Mouse (Mus musculus): ENCODE data around the gene Adamtsl3. TPM values are rescaled to one million over a fixed set of nuclear protein-coding genes. Genes with fewer than 3 reads are reported as not detected.
A peak's percentile ranks its signal among the peaks of the same experiment; 100 is the strongest.

The Adamtsl3 gene
- polyA plus RNA-seq, 1 experiment from 2014 or later, result 4.8 TPM

- no peaks in the 10 kb centered on the region for H3K9me3 ChIP-seq (ENCODE audit: control insufficient read depth, low read length)
- H3K27me3 ChIP-seq (replicated peaks; ENCODE audit: control insufficient read depth, insufficient read depth, low read length), result no peaks in the 10 kb centered on the region
- H3K4me3 ChIP-seq (ENCODE audit: low read depth, low read length), result no peak overlapping the region
- ATAC-seq (ENCODE audit: low read depth), result no peak
- no peak overlapping the region for H3K9ac ChIP-seq (ENCODE audit: low read depth, low read length)
- H3K27ac ChIP-seq (replicated peaks; ENCODE audit: low read depth, low read length), result no peak overlapping the region
- 68% methylated on average over 3 of the region's 3 CpGs for WGBS
- no peak overlapping the region for H3K4me2 ChIP-seq (ENCODE audit: low read depth, low read length)
- H3K4me1 ChIP-seq (ENCODE audit: control insufficient read depth, insufficient read depth, low read length), result peaks cover 6% of the 10 kb centered on the region; the same call in 1 of the 2 replicates
- H3K36me3 ChIP-seq (ENCODE audit: control insufficient read depth, insufficient read depth, low read length), result no peaks in the 10 kb centered on the region
- DNase-seq (ENCODE audit: low spot score), result no peak
These were observed 147.9 kb downstream of the Adamtsl3 start for GRCm38 (mm10) chr7:82483426-82483825.

GRCm38 (mm10) chr7:82484834-82485233 lies 149.3 kb downstream of the Adamtsl3 start:
- 39% methylated on average over 5 of the region's 5 CpGs for WGBS

DNA sequence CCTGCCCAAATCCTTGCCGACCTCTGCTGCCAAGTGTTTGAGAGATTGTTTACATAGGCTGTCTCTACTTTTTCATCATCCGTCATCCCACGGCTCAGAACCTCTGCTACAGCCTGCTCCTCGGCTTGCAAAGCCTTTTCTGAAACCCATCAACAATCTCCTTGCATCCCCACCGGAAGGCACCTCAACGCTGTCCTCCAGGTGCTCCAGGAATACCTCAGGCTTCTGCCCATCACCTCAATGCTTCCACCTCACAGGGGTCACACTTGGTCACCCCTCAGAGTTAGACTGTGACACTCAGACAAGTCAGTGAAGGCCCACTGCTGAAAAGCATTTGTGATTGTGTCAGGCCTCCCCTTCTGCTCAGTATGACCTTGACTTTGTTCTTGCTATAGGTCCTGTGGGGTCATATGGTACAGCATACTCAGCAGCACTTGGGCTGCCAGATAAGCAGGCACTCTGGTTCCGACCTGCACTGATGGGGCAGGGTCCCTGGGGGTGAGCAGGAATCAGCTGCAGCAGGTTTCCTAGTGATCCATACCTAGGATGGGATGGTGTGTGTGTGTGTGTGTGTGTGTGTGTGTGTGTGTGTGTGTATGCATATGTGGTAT lies 150.0 kb downstream of the Adamtsl3 start:
- DNase-seq (ENCODE audit: low spot score) (no peak), ATAC-seq (ENCODE audit: low read depth) (no peak)
- no peaks in the 10 kb centered on the region for H3K36me3 ChIP-seq (ENCODE audit: control insufficient read depth, insufficient read depth, low read length)
- H3K9me3 ChIP-seq (ENCODE audit: control insufficient read depth, low read length), result no peaks in the 10 kb centered on the region
- H3K9ac ChIP-seq (ENCODE audit: low read depth, low read length), result no peak overlapping the region
- peaks cover 6% of the 10 kb centered on the region; the same call in 1 of the 2 replicates for H3K4me1 ChIP-seq (ENCODE audit: control insufficient read depth, insufficient read depth, low read length)
- H3K27me3 ChIP-seq (replicated peaks; ENCODE audit: control insufficient read depth, insufficient read depth, low read length), result no peaks in the 10 kb centered on the region
- no peak overlapping the region for H3K4me2 ChIP-seq (ENCODE audit: low read depth, low read length)
- no peak overlapping the region for H3K27ac ChIP-seq (replicated peaks; ENCODE audit: low read depth, low read length)
- 45% methylated on average over 7 of the region's 7 CpGs for WGBS
- H3K4me3 ChIP-seq (ENCODE audit: low read depth, low read length), result no peak overlapping the region

More at GRCm38 (mm10) chr7:82484834-82485233, 149.3 kb downstream of the Adamtsl3 start:
- no peaks in the 10 kb centered on the region for H3K27me3 ChIP-seq (replicated peaks; ENCODE audit: control insufficient read depth, insufficient read depth, low read length)
- H3K9me3 ChIP-seq (ENCODE audit: control insufficient read depth, low read length), result no peaks in the 10 kb centered on the region
- H3K36me3 ChIP-seq (ENCODE audit: control insufficient read depth, insufficient read depth, low read length), result no peaks in the 10 kb centered on the region
- no peak overlapping the region for H3K4me3 ChIP-seq (ENCODE audit: low read depth, low read length)
- ATAC-seq (ENCODE audit: low read depth) (no peak), DNase-seq (ENCODE audit: low spot score) (peak; percentile 54)
- no peak overlapping the region for H3K27ac ChIP-seq (replicated peaks; ENCODE audit: low read depth, low read length)
- no peak overlapping the region for H3K9ac ChIP-seq (ENCODE audit: low read depth, low read length)
- H3K4me2 ChIP-seq (ENCODE audit: low read depth, low read length), result no peak overlapping the region
- H3K4me1 ChIP-seq (ENCODE audit: control insufficient read depth, insufficient read depth, low read length), result peaks cover 6% of the 10 kb centered on the region; the same call in 1 of the 2 replicates

GRCm38 (mm10) chr7:82491018-82491417 lies 155.5 kb downstream of the Adamtsl3 start:
- Histone ChIP-seq H3K9me3 (ENCODE audit: control insufficient read depth, low read length) (no peaks in the 10 kb centered on the region), H3K27ac (replicated peaks; ENCODE audit: low read depth, low read length) (no peak overlapping the region), H3K4me1 (ENCODE audit: control insufficient read depth, insufficient read depth, low read length) (no peaks in the 10 kb centered on the region), H3K9ac (ENCODE audit: low read depth, low read length) (no peak overlapping the region), H3K36me3 (ENCODE audit: control insufficient read depth, insufficient read depth, low read length) (no peaks in the 10 kb centered on the region), H3K4me3 (ENCODE audit: low read depth, low read length) (no peak overlapping the region), H3K4me2 (ENCODE audit: low read depth, low read length) (no peak overlapping the region), H3K27me3 (replicated peaks; ENCODE audit: control insufficient read depth, insufficient read depth, low read length) (no peaks in the 10 kb centered on the region)
- ATAC-seq (ENCODE audit: low read depth) (no peak), DNase-seq (ENCODE audit: low spot score) (no peak)
- 72% methylated on average over 1 of the region's 1 CpGs for WGBS

- H3K4me1 ChIP-seq (ENCODE audit: control insufficient read depth, insufficient read depth, low read length), result no peaks in the 10 kb centered on the region
These were observed 157.4 kb downstream of the Adamtsl3 start for GRCm38 (mm10) chr7:82492881-82493280.

GRCm38 (mm10) chr7:82494220-82494619 lies 158.7 kb downstream of the Adamtsl3 start:
- Histone ChIP-seq H3K4me2 (ENCODE audit: low read depth, low read length) (no peak overlapping the region), H3K36me3 (ENCODE audit: control insufficient read depth, insufficient read depth, low read length) (no peaks in the 10 kb centered on the region), H3K9me3 (ENCODE audit: control insufficient read depth, low read length) (no peaks in the 10 kb centered on the region), H3K27ac (replicated peaks; ENCODE audit: low read depth, low read length) (no peak overlapping the region), H3K9ac (ENCODE audit: low read depth, low read length) (no peak overlapping the region), H3K4me1 (ENCODE audit: control insufficient read depth, insufficient read depth, low read length) (no peaks in the 10 kb centered on the region), H3K27me3 (replicated peaks; ENCODE audit: control insufficient read depth, insufficient read depth, low read length) (no peaks in the 10 kb centered on the region), H3K4me3 (ENCODE audit: low read depth, low read length) (no peak overlapping the region)
- no peak for ATAC-seq (ENCODE audit: low read depth)
- no peak for DNase-seq (ENCODE audit: low spot score)
- 74% methylated on average over 2 of the region's 2 CpGs for WGBS

More at GRCm38 (mm10) chr7:82492881-82493280, 157.4 kb downstream of the Adamtsl3 start:
- ATAC-seq (ENCODE audit: low read depth), result no peak
- Histone ChIP-seq H3K9me3 (ENCODE audit: control insufficient read depth, low read length) (no peaks in the 10 kb centered on the region), H3K9ac (ENCODE audit: low read depth, low read length) (no peak overlapping the region), H3K36me3 (ENCODE audit: control insufficient read depth, insufficient read depth, low read length) (no peaks in the 10 kb centered on the region), H3K27ac (replicated peaks; ENCODE audit: low read depth, low read length) (no peak overlapping the region), H3K4me3 (ENCODE audit: low read depth, low read length) (no peak overlapping the region), H3K27me3 (replicated peaks; ENCODE audit: control insufficient read depth, insufficient read depth, low read length) (no peaks in the 10 kb centered on the region), H3K4me2 (ENCODE audit: low read depth, low read length) (no peak overlapping the region)
- DNase-seq (ENCODE audit: low spot score), result no peak
- 89% methylated on average over 12 of the region's 12 CpGs for WGBS

DNA sequence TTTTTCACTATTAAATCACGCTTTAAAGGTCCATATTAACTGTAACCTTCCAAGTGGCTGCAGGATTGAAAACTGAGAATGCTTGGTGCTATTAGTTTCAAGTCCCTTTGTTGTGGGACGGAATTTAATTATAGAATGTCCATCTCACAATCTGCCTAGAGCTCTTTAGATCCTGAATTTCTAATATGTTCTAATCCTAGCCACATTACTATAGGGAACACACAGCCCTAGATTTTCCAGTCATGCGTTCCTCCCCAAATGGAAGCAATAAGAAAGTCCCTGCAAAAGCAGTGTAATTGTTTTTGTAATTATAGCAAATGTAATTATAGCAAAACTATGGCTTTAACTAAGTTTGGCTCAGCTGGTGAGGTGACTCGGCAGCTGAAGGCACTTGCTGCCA lies 161.6 kb downstream of the Adamtsl3 start:
- DNase-seq (ENCODE audit: low spot score), result peak; percentile 27
- ATAC-seq (ENCODE audit: low read depth), result peak; percentile 60; the same call in 1 of the 2 replicates

DNA sequence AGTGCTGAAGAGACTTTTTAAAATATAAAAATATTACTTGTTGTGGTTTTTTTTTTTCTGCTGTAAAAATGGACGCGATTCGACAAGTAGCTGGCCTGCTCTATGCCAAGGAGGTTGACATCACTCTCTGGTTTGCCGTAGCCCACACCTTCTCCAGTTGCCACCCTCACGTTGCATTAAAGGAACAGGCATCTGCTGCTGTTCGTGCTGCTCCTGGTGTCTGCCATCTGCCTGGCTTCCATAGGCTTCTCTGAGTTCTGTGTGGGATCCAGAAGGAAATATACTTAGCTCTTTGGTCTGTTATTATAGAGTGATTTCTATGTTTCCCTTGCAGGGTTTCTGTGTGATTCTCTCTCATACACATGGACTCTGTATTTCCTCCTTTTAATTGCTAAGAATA lies 165.8 kb downstream of the Adamtsl3 start:
- WGBS, result 75% methylated on average over 6 of the region's 6 CpGs
- no peak for ATAC-seq (ENCODE audit: low read depth)

More for the DNA sequence above, 161.6 kb downstream of the Adamtsl3 start:
- H3K27ac ChIP-seq (replicated peaks; ENCODE audit: low read depth, low read length), result no peak overlapping the region
- no peaks in the 10 kb centered on the region for H3K27me3 ChIP-seq (replicated peaks; ENCODE audit: control insufficient read depth, insufficient read depth, low read length)
- WGBS, result 43% methylated on average over 4 of the region's 4 CpGs
- H3K4me2 ChIP-seq (ENCODE audit: low read depth, low read length), result no peak overlapping the region
- no peaks in the 10 kb centered on the region for H3K36me3 ChIP-seq (ENCODE audit: control insufficient read depth, insufficient read depth, low read length)
- H3K9me3 ChIP-seq (ENCODE audit: control insufficient read depth, low read length), result no peaks in the 10 kb centered on the region
- no peaks in the 10 kb centered on the region for H3K4me1 ChIP-seq (ENCODE audit: control insufficient read depth, insufficient read depth, low read length)
- H3K4me3 ChIP-seq (ENCODE audit: low read depth, low read length), result no peak overlapping the region
- H3K9ac ChIP-seq (ENCODE audit: low read depth, low read length), result no peak overlapping the region

DNA sequence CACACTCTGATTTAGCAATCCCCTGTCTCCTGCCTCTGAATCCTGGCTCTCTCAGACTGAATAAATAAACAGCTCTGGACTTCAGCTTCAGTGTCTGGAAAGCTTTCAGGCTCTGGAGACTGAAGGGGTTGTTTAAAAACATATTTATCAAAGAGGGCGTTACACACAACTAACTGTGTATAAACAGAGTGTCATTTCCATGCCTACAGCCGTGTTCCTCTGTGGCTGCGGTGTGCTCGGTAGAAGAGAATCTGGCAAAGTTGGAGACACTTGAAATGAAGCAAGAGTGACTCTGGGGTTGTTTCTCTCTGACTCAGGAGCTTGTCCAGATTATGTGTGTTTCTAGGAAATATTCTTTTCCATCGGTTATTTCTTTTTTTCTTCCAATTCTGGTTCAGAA lies 167.0 kb downstream of the Adamtsl3 start:
- ATAC-seq (ENCODE audit: low read depth) (no peak), DNase-seq (ENCODE audit: low spot score) (peak; percentile 17)
- Histone ChIP-seq H3K27ac (replicated peaks; ENCODE audit: low read depth, low read length) (no peak overlapping the region), H3K4me3 (ENCODE audit: low read depth, low read length) (no peak overlapping the region), H3K4me1 (ENCODE audit: control insufficient read depth, insufficient read depth, low read length) (0 out of 2 replicates have a peak, but pooled peaks cover 3% of the 10 kb centered on the region), H3K36me3 (ENCODE audit: control insufficient read depth, insufficient read depth, low read length) (no peaks in the 10 kb centered on the region), H3K9ac (ENCODE audit: low read depth, low read length) (no peak overlapping the region), H3K9me3 (ENCODE audit: control insufficient read depth, low read length) (no peaks in the 10 kb centered on the region), H3K4me2 (ENCODE audit: low read depth, low read length) (no peak overlapping the region), H3K27me3 (replicated peaks; ENCODE audit: control insufficient read depth, insufficient read depth, low read length) (0 out of 2 replicates have a peak, but pooled peaks cover 2% of the 10 kb centered on the region)
- 56% methylated on average over 5 of the region's 5 CpGs for WGBS

More for the DNA sequence above, 165.8 kb downstream of the Adamtsl3 start:
- Histone ChIP-seq H3K9ac (ENCODE audit: low read depth, low read length) (no peak overlapping the region), H3K27me3 (replicated peaks; ENCODE audit: control insufficient read depth, insufficient read depth, low read length) (0 out of 2 replicates have a peak, but pooled peaks cover 2% of the 10 kb centered on the region), H3K4me1 (ENCODE audit: control insufficient read depth, insufficient read depth, low read length) (0 out of 2 replicates have a peak, but pooled peaks cover 3% of the 10 kb centered on the region), H3K4me2 (ENCODE audit: low read depth, low read length) (no peak overlapping the region), H3K9me3 (ENCODE audit: control insufficient read depth, low read length) (no peaks in the 10 kb centered on the region), H3K4me3 (ENCODE audit: low read depth, low read length) (no peak overlapping the region), H3K36me3 (ENCODE audit: control insufficient read depth, insufficient read depth, low read length) (no peaks in the 10 kb centered on the region), H3K27ac (replicated peaks; ENCODE audit: low read depth, low read length) (no peak overlapping the region)
- no peak for DNase-seq (ENCODE audit: low spot score)
